Mouse (Mus musculus): ENCODE measurements around the gene Alk.
A peak's percentile ranks its signal among the peaks of the same experiment; 100 is the strongest.

Alk gene

DNA sequence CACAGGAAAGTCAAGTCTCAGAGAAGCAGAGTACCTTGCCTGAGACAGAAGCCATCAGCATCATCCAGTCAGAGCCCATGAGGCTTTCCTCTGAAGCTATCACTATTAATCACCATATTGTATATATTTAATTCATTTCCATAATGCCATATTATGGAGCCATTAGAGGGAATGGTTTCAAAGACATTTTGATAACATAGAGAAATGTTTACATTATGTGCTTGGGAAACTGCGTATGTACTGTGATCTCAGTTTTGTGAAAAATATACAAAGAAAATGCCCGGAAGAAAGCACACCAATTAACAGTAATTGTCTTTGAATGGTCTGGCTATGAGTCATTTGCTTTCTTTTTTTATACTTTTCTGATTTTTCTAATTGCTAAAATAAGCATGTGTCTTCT lies 203.1 kb downstream of the Alk start:
- no peak for DNase-seq (ENCODE audit: low spot score in 2 of 2)

DNA sequence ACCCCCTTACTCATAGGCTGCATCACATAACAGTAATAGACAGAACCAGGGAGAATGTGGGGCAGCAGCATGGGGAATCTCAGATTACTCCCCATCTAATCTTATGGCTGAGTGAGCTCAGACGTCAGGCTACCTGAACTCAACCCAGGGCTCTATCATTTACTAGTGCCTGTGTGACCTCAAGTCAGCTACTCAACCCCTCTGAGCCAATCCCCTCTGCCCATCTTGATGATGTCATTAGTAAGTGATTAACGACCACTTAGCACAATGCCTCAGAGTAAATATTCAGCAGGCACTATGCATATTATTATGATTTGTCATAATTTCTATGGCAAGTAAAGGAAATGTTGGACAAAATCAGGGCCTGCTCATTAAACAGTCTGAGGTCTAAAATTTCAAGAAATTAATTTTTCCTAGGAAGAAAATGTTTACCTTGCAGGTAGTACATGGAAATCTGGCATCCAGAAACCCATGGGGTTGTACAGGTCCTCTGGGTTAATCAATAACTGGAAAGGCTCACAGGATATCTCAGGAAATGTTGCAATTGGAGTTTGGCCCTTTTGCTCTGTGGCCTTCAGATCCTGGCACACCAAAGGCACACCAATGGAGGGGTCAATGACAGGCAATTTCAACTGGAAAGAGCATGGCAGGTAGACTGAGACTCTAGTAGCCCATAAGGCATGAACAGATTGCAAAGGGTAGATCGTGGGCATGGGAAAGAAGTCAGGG lies 204.9 kb downstream of the Alk start:
- no peak for DNase-seq (ENCODE audit: low spot score in 2 of 2)

DNA sequence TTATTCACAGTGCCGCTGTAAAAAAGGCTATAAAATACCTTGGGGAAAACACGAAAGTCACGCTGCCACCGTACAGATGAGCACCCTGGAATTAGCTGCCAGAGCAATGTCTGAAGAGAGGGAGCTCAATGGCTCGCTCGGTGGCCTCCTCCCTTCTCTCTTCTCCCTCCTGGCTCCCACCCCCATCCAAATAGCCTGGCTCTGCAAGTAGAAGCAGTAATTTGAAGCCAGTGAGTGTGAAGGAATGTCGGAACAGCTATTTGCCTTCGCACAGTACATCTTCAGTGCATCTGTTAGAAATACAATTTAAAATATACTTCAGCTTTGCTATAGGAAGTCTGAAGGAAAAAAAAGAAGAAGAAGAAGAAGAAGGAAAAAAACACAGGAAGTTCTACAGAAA lies 208.5 kb downstream of the Alk start:
- no peak for DNase-seq (ENCODE audit: low spot score in 2 of 2)

DNA sequence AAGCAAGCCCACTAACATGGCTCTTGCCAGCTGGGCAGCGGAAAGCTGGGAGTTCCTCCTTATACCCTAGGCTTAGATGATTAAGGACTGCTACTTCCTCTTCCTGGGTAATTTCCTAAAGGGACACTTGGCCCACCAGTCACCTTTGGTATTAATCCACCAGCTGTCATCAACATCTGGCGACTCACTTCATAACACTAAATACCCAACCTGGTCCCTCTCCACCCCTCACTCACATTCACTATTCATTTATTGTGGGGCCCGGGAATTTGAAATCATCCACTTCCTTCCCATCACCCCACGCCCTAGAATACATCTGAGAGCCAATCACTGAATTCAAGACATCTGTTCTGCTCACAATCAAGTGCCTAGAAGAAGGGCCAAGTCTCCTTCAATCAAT lies 235.4 kb downstream of the Alk start:
- DNase-seq (ENCODE audit: low spot score in 2 of 2), result no peak

DNA sequence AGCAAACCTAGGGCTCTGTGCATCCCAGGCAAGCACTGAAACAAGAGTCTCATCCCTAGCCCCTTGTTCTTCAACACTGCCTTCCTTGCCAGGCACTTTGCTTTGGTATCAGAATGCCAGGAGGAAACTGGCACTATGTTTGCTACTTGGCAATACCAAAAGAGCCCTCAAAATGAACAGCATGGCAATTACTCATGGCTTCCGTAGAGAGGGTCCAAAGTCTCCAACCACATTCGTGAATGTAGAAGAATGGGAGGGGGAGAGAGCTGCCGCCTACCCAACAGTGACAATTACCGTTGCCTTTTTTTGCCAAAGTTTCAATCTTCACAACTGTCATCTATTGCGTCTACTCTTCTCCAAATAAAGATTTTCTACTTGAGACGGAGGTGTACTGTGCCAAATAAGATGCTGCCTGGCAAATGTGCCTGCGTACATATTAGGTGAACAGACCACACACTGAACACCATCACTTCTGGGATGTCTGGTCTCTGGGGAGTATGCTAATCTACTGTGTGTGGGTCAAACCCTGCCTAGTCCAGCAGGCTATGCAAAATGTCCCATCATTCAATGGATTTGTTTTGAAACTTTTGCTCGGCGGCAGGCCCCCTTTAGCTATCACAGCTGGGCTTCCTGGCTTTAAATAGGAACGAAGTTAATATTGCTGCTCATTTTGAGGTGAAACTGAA lies 241.5 kb downstream of the Alk start:
- DNase-seq (ENCODE audit: low spot score in 2 of 2), result no peak

DNA sequence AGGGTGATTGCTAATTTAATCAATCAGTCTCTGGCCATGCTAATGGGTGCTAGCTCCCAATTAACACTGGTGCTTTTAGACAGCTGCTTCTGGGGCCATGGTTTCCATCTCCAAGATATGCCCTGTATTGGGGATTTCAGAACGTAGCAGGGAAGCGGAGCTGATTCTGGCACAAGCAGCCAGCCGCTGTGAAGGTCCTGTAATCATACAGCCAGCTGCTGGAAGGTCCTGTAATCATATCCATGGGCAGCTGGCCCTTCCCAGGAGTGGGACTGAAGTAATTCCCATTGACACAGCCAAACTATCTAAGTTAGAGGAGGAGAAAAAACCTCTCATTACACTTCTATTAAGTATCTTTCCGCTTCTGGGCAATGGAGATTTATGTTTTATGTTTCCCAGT lies 242.5 kb downstream of the Alk start:
- DNase-seq (ENCODE audit: low spot score in 2 of 2), result no peak

DNA sequence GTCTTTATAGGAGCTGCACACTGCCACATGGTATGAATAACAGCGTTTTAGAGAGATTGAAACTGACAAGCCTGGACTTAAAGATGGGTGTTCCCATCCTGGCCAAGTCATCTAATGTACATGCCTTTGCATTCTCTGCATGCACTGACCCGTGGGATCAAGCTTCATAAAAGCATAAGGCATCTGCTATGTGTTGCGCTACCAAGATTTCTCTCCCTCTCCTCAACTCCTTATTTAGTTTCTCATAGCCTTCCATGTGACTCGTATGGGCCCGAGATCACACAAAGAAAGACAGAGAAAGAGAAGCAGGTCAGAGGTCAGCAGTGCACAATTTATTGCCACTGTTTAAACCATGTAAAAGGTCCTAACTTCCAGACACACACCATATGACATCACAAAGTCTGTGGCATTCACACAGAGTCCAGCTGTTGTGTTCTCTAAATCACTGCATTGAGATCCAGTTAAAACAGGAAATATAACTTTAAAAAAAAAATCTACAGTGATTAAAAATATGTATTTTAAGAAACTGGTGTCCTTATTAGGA lies 247.6 kb downstream of the Alk start:
- DNase-seq (ENCODE audit: low spot score in 2 of 2), result no peak

DNA sequence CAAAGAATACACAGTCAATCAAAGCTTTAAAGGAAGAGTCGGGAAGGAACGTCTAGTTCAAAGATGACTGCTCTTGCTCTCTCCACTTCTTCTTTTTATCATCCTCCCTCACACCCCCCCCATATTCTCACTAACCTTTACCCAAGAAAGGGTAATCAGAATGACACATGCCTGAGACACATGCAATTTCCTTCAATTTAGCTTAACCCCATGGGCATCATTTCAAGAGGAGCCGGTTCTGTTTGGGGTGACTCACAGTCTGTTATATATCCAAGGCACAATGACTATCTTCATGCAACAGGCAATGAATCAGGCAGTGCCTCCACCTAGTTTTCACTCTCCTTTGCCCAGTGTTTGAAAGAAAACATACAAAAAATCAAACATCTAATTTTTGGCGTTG lies 265.0 kb downstream of the Alk start:
- no peak for DNase-seq (ENCODE audit: low spot score in 2 of 2)

DNA sequence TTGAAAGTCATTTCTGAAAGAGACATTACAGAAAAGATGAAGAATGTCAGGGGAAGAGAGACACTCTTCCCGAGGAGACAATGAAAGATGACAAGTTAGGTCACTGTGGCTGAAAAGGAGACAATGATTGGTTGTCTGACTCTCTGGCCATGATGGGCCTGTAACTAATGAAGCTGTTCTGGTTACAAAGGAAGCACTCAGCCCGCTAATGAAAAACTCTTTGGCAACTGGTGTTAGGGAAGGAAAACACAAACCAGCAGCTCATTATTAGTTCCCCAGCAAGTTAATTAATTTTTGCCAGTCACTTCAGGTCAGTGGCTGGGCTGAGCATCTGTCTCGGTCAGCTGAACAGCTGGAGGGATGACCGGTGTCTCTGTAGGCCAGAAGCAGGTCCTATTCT lies 271.5 kb downstream of the Alk start:
- DNase-seq (ENCODE audit: low spot score in 2 of 2), result no peak

DNA sequence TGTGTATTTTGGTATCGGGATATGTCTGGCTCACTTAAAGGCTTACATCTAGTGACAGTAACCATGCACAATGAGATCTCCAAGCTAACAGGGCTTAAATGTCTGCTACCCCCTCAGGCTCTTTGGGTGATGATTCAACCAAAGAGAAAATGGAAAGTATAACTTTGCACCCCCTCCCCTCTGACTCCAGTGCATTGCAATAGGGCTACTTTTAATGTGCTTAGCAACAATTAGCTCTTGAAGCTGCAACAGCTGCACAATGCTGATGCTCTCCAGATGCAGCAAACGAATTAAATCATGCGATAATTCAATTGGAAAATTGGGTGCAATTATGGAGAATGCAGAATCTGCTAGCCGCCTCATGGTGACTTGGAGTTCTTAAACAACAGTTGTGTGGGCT lies 278.5 kb downstream of the Alk start:
- no peak for DNase-seq (ENCODE audit: low spot score in 2 of 2)

DNA sequence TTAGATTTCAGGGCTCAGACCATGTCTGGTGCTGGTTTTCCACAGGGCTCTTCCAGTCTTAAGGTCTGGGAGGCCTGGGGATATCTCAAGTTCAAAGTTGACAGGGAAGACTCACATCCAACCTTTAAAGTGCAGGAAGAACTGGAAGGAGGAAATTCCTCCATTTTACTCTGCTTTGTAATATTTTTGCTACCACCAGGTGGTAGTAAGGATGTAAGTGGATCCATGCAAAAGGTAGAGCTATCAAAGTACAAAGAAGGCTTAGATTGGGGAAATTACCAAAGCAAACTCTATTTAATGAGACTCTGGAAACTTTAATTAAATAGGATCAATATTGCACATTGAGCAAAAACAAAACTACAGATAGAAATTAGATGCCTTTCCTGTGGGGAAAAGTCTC lies 284.9 kb downstream of the Alk start:
- DNase-seq (ENCODE audit: low spot score in 2 of 2), result no peak

DNA sequence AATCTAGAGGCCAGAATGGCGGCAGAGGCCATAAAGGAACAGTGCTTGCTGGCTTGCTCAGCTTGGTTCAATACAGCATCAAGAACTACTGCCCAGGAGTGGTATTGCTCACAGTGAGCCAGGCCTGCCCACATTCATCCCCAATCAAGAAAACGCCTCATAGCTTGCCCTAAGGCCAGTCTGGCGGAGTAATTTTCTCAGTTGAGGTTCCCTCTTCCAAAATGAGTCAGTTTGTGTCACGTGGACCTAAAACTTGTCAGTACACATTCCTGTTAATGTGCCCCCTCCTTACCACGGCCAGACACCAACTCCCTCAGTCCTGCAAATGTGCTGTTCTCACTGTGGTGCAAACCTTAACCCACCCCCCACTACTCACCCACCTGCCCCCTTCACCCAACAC lies 304.8 kb downstream of the Alk start:
- DNase-seq (ENCODE audit: low spot score in 2 of 2), result no peak

DNA sequence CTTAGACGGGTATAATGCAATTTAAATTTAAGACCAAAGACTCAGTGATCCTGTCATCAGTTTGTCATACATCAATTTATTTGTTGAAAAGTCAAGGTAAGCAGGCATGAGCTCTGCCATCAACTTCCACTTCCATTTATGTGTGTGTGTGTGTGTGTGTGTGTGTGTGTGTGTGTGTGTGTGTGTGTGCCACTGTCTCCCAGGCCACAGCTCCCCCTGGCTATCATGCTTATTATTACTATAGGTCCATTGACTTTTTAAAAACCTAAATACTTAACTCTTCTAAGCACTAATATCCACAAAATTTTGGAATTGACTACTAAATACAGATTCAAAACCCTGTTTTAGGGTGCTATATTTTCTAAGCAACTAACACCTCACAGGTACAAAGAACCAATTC lies 308.1 kb downstream of the Alk start:
- no peak for DNase-seq (ENCODE audit: low spot score in 2 of 2)

DNA sequence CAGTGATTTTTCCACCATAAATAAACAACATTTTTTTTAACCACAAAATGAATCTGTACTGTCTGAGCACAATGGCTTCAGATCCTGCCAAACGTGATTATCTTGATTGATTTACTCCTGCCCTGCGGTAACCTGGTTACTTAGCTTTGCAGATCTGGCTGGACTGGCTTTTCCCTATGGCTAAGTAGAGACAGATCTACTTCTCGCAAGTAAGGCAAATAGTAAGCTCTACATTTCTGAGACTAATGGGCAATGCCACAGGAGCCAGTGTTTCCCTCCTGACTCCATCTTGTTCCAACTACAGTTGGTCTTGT lies 311.2 kb downstream of the Alk start:
- DNase-seq (ENCODE audit: low spot score in 2 of 2), result peak in 1 of 2 experiments; percentile 8

DNA sequence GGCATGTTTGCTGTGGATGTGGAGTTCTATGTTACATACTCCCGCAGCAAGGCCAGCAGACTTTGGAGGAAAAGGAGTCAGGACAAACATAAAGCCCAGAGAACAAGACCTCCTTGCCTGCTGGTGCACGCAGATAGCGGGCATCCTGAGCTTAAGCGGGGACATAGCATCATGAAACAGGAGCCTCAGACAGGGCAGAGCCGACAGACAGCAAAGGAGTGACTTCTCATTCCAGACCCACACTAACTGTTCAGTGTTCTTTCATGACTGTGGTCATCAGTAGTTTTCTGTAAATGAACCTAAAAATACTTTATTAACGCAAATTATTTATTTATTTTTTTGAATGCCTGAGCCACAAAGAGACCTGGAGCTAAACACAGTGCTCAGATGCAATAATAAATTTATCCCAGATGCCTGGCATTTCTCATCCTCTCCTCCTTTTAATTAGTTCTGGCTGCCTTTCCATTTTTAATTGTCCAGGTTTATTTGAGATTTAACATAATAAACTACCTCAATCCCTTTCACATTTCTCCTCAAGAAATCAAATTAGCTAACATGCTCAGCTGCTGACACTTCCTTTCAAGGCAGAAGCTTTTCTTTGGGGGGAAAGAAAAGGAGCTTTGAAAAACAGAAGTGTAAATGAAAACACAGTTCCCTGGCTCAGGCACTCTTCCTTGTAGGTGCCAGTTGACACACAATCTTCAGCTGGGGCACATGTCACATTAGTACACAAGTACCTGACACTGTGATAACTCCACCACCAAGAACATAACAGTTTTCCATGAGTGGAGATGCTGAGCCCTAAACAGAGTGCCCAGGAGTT lies 311.8 kb downstream of the Alk start:
- DNase-seq (ENCODE audit: low spot score in 2 of 2), result no peak

DNA sequence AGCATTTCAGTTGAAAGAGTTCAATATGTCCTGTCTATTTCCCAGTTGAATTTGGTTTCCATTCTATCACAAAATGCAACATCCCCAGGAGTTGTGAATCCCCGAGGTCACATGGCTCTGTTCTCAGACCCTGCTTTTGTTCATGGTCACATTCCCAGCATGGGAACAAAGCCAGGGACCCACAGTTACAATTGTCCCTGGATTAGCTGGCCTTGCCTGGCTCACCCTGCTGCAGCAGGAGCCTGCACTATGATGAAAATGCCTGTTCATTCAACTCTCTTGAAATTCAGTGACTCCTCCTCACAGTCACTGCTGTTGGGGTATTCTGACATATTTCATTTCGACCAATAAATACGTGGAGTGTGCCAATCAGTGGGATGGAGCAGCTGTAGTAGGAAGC lies 318.5 kb downstream of the Alk start:
- DNase-seq (ENCODE audit: low spot score in 2 of 2), result no peak

DNA sequence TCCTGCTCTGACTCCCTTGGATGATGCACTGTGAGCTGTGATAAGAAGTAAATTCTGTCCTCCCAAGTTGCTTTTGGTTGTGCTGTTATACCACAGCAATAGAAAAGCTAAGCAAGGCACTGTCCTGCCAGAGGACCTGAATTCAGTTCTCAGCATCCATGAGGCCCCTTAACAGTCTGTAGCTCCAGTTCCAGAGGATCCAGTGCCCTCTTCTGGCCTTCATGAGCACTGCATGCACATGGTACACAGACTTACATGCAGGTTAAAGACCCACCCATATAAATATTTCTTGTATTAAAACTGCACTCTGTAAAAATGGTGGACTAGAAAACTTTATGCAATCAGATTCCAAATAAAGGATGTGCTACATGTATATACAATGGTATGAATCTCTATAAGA lies 326.1 kb downstream of the Alk start:
- DNase-seq (ENCODE audit: low spot score in 2 of 2), result no peak

DNA sequence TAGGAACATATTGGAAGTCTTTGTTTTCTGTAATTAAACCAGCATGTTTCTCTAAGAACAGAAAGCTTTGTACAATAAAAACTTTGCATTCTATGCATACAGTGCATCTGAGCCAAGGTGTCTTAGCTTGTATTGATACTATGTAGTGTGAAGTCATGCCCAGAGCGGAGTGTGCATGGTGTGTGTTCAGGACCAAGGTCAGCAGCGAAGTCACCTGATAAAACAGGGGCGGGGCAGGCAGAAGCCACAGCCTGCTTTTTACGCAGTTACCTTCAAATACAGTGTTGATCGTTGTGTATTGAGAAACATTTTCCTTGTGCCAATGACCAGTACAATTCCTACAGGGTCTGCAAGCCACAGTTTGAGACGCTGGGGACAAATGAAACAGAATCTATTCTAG lies 327.6 kb downstream of the Alk start:
- DNase-seq (ENCODE audit: low spot score in 2 of 2), result no peak

DNA sequence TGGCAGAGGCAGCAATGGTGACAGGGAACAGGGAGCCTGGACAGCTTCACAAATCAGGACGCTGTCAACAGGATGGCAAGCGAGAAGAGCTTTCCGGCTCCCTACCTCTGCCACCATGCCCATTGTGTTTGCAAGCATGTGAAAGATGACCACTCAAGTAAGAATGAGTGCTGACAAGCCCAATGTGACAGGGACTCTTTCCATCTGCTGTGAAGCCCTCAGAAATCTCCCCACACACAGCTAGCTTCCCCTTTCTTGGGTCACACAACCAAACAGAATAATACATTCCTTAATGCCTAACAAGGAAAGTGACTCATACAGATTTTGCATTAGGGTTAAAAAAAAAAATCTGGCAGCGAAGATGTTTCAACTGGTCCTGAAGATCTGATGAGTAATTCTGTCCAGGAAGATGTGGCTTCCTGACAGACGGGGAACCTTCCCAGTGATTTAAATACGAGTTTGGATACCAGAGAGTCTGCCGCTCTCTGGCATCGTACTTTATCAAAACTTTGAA lies 329.0 kb downstream of the Alk start:
- no peak for DNase-seq (ENCODE audit: low spot score in 2 of 2)

DNA sequence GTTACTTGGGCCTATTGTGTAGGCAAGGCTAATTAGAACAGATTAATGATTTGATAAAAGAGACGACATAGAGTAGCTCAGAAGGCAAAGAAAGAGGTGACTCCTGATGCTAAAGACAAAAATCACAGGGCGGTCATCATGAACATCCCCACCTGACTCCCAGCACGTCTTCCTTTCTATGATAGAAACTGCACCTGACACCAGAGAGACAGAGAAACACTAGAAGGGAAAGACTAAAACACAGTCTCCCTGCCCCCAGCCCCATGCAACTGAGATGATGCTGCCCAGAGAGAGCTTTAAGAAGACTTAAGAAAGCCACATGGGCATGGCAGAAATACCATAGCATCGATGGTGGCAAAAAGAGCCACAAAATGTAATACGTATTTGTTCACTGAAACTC lies 330.2 kb downstream of the Alk start:
- no peak for DNase-seq (ENCODE audit: low spot score in 2 of 2)

DNA sequence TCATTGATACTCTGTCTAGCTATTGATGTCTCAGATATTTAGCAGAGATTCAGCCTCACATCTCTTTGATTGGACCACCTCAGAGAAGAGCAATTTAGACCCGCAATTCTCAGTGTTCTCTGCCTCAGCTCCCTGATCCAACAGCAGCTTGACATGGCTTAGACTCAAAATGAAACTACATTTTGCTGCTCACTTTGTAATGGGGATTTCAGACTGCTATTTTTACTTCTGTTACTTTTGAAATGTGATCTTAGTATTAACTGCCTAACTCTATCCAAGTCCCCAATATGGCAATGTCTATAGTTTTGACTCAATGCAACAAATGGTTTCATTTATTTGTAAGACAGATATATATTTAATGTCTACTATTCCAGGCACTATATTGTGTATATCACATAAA lies 332.8 kb downstream of the Alk start:
- DNase-seq (ENCODE audit: low spot score in 2 of 2), result no peak

DNA sequence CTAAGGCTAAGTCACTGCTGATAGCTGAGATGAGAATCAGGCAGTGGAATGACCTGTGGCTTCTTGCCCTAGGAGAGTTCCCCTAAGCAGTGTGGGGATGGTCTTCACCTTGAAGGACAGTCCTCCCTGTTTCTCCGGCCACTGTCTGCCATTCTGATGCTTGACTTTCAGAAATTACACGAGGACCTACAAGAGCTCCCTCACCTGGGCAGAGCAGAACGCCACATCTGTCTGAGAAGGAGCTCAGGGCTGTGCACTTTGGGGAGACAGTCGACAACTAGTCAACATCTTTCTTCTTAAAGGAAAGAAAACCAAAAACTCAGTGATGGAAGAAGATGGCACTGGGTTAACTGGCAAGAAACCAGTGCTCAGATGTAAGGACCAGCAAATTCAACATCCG lies 335.9 kb downstream of the Alk start:
- no peak for DNase-seq (ENCODE audit: low spot score in 2 of 2)

Measured in urinary bladder, adult 18-20 months (tissue).